Mouse (Mus musculus): ENCODE results near the gene C8g. TPM values are rescaled to one million over a fixed set of nuclear protein-coding genes. Genes with fewer than 3 reads are reported as not detected.

Gene C8g
- polyA plus RNA-seq, 1 experiment = 4.2 TPM

GRCm38 (mm10) chr2:25460551-25461309, 40.8 kb downstream of the C8g start, which contains the start of gene Paxx:
Gene Paxx, minus strand, starts transcription at chr2:25461094.
- H3K27me3 ChIP-seq (ENCODE audit: control insufficient read depth, insufficient read depth, low read length) = no peaks in the 10 kb centered on the region
- H3K4me1 ChIP-seq (ENCODE audit: control insufficient read depth, insufficient read depth, low read length) = peaks cover 72% of the 10 kb centered on the region
- peak within 1 kb of the TSS; percentile 97 for H3K27ac ChIP-seq (ENCODE audit: insufficient read depth, low read length)
- no peak for TF ChIP-seq CTCF (IDR thresholded peaks at IDR 0.05; ENCODE audit: borderline replicate concordance, insufficient read depth, low read depth, low read length)
- TF ChIP-seq POLR2A (IDR thresholded peaks at IDR 0.05; ENCODE audit: borderline replicate concordance, insufficient read depth, low read length) = peak; percentile 77
- H3K4me3 ChIP-seq (replicated peaks; ENCODE audit: insufficient read depth, low read depth, low read length) = peak within 1 kb of the TSS; percentile 62
- DNase-seq = peak; percentile 95 to 96
- 1% methylated on average over 48 of the region's 48 CpGs for WGBS

- no peak for DNase-seq
- TF ChIP-seq POLR2A (IDR thresholded peaks at IDR 0.05; ENCODE audit: borderline replicate concordance, insufficient read depth, low read length) (no peak), CTCF (IDR thresholded peaks at IDR 0.05; ENCODE audit: borderline replicate concordance, insufficient read depth, low read depth, low read length) (no peak)
- H3K4me1 ChIP-seq (ENCODE audit: control insufficient read depth, insufficient read depth, low read length) = peaks cover 68% of the 10 kb centered on the region
- no peaks in the 10 kb centered on the region for H3K27me3 ChIP-seq (ENCODE audit: control insufficient read depth, insufficient read depth, low read length)
- 4% methylated on average over 5 of the region's 5 CpGs for WGBS
- peak overlapping the region; percentile 62 for H3K4me3 ChIP-seq (replicated peaks; ENCODE audit: insufficient read depth, low read depth, low read length)
- H3K27ac ChIP-seq (ENCODE audit: insufficient read depth, low read length) = peak overlapping the region; percentile 80
Observed at GRCm38 (mm10) chr2:25460135-25460534, 41.4 kb downstream of the C8g start.

GRCm38 (mm10) chr2:25458911-25459310, 42.6 kb downstream of the C8g start:
- Histone ChIP-seq H3K27ac (ENCODE audit: insufficient read depth, low read length) (peak overlapping the region; percentile 80; the same call in 1 of the 2 replicates), H3K4me3 (replicated peaks; ENCODE audit: insufficient read depth, low read depth, low read length) (peak overlapping the region; percentile 62), H3K27me3 (ENCODE audit: control insufficient read depth, insufficient read depth, low read length) (no peaks in the 10 kb centered on the region), H3K4me1 (ENCODE audit: control insufficient read depth, insufficient read depth, low read length) (peaks cover 55% of the 10 kb centered on the region)
- TF ChIP-seq CTCF (IDR thresholded peaks at IDR 0.05; ENCODE audit: borderline replicate concordance, insufficient read depth, low read depth, low read length) = peak; percentile 22; the same call in 1 of the 2 replicates
- TF ChIP-seq POLR2A (IDR thresholded peaks at IDR 0.05; ENCODE audit: borderline replicate concordance, insufficient read depth, low read length) = 0 out of 2 replicates have a peak, but pooled peaks have one; percentile 5
- 15% methylated on average over 5 of the region's 5 CpGs for WGBS
- DNase-seq = peak; percentile 52 to 55

- TF ChIP-seq CTCF (IDR thresholded peaks at IDR 0.05; ENCODE audit: borderline replicate concordance, insufficient read depth, low read depth, low read length) = no peak
- no peak for TF ChIP-seq POLR2A (IDR thresholded peaks at IDR 0.05; ENCODE audit: borderline replicate concordance, insufficient read depth, low read length)
- H3K27me3 ChIP-seq (ENCODE audit: control insufficient read depth, insufficient read depth, low read length) = no peaks in the 10 kb centered on the region
- WGBS = 64% methylated on average over 9 of the region's 9 CpGs
- H3K4me3 ChIP-seq (replicated peaks; ENCODE audit: insufficient read depth, low read depth, low read length) = no peak overlapping the region
- peaks cover 46% of the 10 kb centered on the region for H3K4me1 ChIP-seq (ENCODE audit: control insufficient read depth, insufficient read depth, low read length)
- H3K27ac ChIP-seq (ENCODE audit: insufficient read depth, low read length) = peak overlapping the region; percentile 28; the same call in 1 of the 2 replicates
- DNase-seq = peak; percentile 55 to 59
Observed at GRCm38 (mm10) chr2:25457022-25457896, 44.3 kb downstream of the C8g start.

GRCm38 (mm10) chr2:25456205-25456953, 45.1 kb downstream of the C8g start, which contains the start of gene Clic3:
Gene Clic3, plus strand, starts transcription at chr2:25456838.
- no peak within 1 kb of the TSS for H3K4me3 ChIP-seq (replicated peaks; ENCODE audit: insufficient read depth, low read depth, low read length)
- TF ChIP-seq POLR2A (IDR thresholded peaks at IDR 0.05; ENCODE audit: borderline replicate concordance, insufficient read depth, low read length) = peak; percentile 13; the same call in 1 of the 2 replicates
- TF ChIP-seq CTCF (IDR thresholded peaks at IDR 0.05; ENCODE audit: borderline replicate concordance, insufficient read depth, low read depth, low read length) = no peak
- peak within 1 kb of the TSS; percentile 28; the same call in 1 of the 2 replicates for H3K27ac ChIP-seq (ENCODE audit: insufficient read depth, low read length)
- 59% methylated on average over 14 of the region's 14 CpGs for WGBS
- no peak for DNase-seq
- peaks cover 40% of the 10 kb centered on the region for H3K4me1 ChIP-seq (ENCODE audit: control insufficient read depth, insufficient read depth, low read length)
- H3K27me3 ChIP-seq (ENCODE audit: control insufficient read depth, insufficient read depth, low read length) = no peaks in the 10 kb centered on the region

- 89% methylated on average over 1 of the region's 1 CpGs for WGBS
- TF ChIP-seq CTCF (IDR thresholded peaks at IDR 0.05; ENCODE audit: borderline replicate concordance, insufficient read depth, low read depth, low read length) (no peak), POLR2A (IDR thresholded peaks at IDR 0.05; ENCODE audit: borderline replicate concordance, insufficient read depth, low read length) (no peak)
- no peak for DNase-seq
- Histone ChIP-seq H3K4me3 (replicated peaks; ENCODE audit: insufficient read depth, low read depth, low read length) (no peak overlapping the region), H3K4me1 (ENCODE audit: control insufficient read depth, insufficient read depth, low read length) (peaks cover 24% of the 10 kb centered on the region), H3K27me3 (ENCODE audit: control insufficient read depth, insufficient read depth, low read length) (no peaks in the 10 kb centered on the region), H3K27ac (ENCODE audit: insufficient read depth, low read length) (no peak overlapping the region)
Observed at GRCm38 (mm10) chr2:25452951-25453350, 48.6 kb downstream of the C8g start.
